Mouse (Mus musculus): ENCODE measurements around the gene Heatr5a. TPM values are rescaled to one million over a fixed set of nuclear protein-coding genes. Genes with fewer than 3 reads are reported as not detected.

Heatr5a gene
- polyA plus RNA-seq, 1 experiment from 2014 or later, result 5.1 TPM

- DNase-seq (no peak), ATAC-seq (ENCODE audit: low read depth) (no peak)
- Histone ChIP-seq H3K4me2 (peak overlapping the region; percentile 78), H3K36me3 (peaks cover 35% of the 10 kb centered on the region), H3K9ac (peak overlapping the region; percentile 100), H3K9me3 (replicated peaks) (no peaks in the 10 kb centered on the region), H3K4me3 (replicated peaks) (peak overlapping the region; percentile 99), H3K27ac (peak overlapping the region; percentile 100), H3K4me1 (replicated peaks) (peaks cover 62% of the 10 kb centered on the region), H3K27me3 (no peaks in the 10 kb centered on the region)
- WGBS (ENCODE audit: insufficient replicate concordance), result 2% methylated on average over 6 of the region's 6 CpGs
Measured at GRCm38 (mm10) chr12:51827958-51828650, 143.0 kb downstream of the Heatr5a start.

Other genes starting within 250 kb of the Heatr5a start
- gene Hectd1, start 141.8 kb downstream of the Heatr5a start, polyA plus RNA-seq (2015; fragmentation: Nextera tagmentation; extraction: Ambion mirVana), result 29.6 and 32.1 TPM in 2 replicates
- gene Dtd2, start 35.2 kb upstream of the Heatr5a start, polyA plus RNA-seq (2015; fragmentation: Nextera tagmentation; extraction: Ambion mirVana), result 16.7 and 17.4 TPM in 2 replicates
- not detected in 2 replicates for gene Gpr33, start 56.7 kb upstream of the Heatr5a start, polyA plus RNA-seq (2015; fragmentation: Nextera tagmentation; extraction: Ambion mirVana)
- gene Nubpl, start 126.4 kb upstream of the Heatr5a start, polyA plus RNA-seq (2015; fragmentation: Nextera tagmentation; extraction: Ambion mirVana), result 6.2 and 6.3 TPM in 2 replicates